Mouse (Mus musculus) heart, adult 2 months (tissue): Measurements from ENCODE around the gene Gtse1.

Source experiments
- CTCF ChIP-seq: fragments of 200-600 bp; IDR thresholded peaks from 2 replicates; pipeline ENCODE4 v1.8.1; 2022; ENCODE audit warnings: antibody characterized with exemption, mild to moderate bottlenecking, moderate library complexity
- EP300 ChIP-seq: fragments of 200-500 bp; IDR thresholded peaks from 2 replicates; pipeline ENCODE4 v1.6.1; 2011; ENCODE audit warnings: low read depth, low read length, control low read depth; ENCODE audit not compliant: insufficient read depth
- POLR2A ChIP-seq: fragments of 200-500 bp; IDR thresholded peaks from 2 replicates; pipeline ENCODE4 v1.6.1; 2011; ENCODE audit warnings: mild to moderate bottlenecking, low read depth, low read length, control low read depth; ENCODE audit not compliant: insufficient read depth

DNA sequence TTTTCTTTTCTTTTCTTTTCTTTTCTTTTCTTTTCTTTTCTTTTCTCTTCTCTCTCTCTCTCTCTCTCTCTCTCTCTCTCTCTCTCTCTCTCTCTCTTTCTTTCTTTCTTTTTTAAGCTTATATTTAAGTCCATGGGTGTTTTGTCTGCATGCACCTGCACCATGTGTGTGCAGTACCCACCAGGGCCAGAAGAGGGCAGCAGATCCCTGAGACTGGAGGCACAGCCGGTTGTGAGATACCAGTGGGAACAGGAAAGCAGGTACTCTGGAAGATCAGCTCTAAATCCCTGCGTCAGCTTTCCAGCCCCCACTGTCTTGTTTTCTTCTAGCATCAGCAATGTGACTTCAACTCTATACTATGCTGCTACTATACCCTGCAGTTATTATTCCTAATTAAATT lies 54.1 kb downstream of the Gtse1 start:
- TF ChIP-seq CTCF: peak; percentile 60
- TF ChIP-seq EP300: no peak
- no peak for TF ChIP-seq POLR2A
